In genomic region chr2:83795766-83796165, GRCm38 (mm10) we compare ENCODE assay signal across 17 mouse cellular contexts. TPM values are rescaled to one million over a fixed set of nuclear protein-coding genes. Genes with fewer than 3 reads are reported as not detected.
"Had no signal": no experiment of that assay in that cellular context is flagged by ENCODE, and none has a peak within 500 bp of the region (broad histone marks: within the 10 kb centered on the region; RNA-seq: fewer than 3 reads in every experiment).

No protein-coding gene starts in this region.

- H3K27me3 ChIP-seq: neural tube, embryonic 13.5 days; neural tube, embryonic 15.5 days; stomach, embryonic 15.5 days had no signal

- H3K27ac ChIP-seq: neural tube, embryonic 13.5 days; neural tube, embryonic 15.5 days; stomach, embryonic 15.5 days; stomach, postnatal 0 days had no signal

- H3K9me3 ChIP-seq: neural tube, embryonic 13.5 days; neural tube, embryonic 15.5 days; stomach, embryonic 15.5 days had no signal

- H3K9ac ChIP-seq: neural tube, embryonic 13.5 days; neural tube, embryonic 15.5 days; stomach, embryonic 15.5 days had no signal

- H3K4me1 ChIP-seq: neural tube, embryonic 15.5 days; stomach, embryonic 15.5 days had no signal

- H3K4me2 ChIP-seq: neural tube, embryonic 13.5 days; neural tube, embryonic 15.5 days; stomach, embryonic 15.5 days had no signal

- H3K4me3 ChIP-seq: neural tube, embryonic 13.5 days; neural tube, embryonic 15.5 days; stomach, embryonic 15.5 days had no signal

- DNase-seq: retina, postnatal 1 day; right cerebral cortex, adult 18-20 months; right cerebral cortex, postnatal 14 days; right cerebral cortex, postnatal 25 days; right cerebral cortex, postnatal 4 days; spleen, adult 18-20 months; thymus, adult 18-20 months; thymus, adult 2 months; thymus, postnatal 14 days; thymus, postnatal 25 days; thymus, postnatal 36 days; thymus, postnatal 4 days had no signal

RNA-seq across cellular contexts. Expression of gene Fam171b, which starts 16.7 kb away (rescaled TPM):
- total RNA-seq: neutrophil, adult 5-6 weeks had no signal
